Mouse (Mus musculus): ENCODE results near the gene Dmkn. TPM values are rescaled to one million over a fixed set of nuclear protein-coding genes. Genes with fewer than 3 reads are reported as not detected.
"Not testable (repeated sequence)": the region's sequence is repeated elsewhere in the genome, so short reads cannot be mapped to it uniquely, and the experiment has no call there.

Dmkn gene
- polyA plus RNA-seq, 1 experiment from 2014 or later = 3.0 TPM

- Histone ChIP-seq H3K4me1 (replicated peaks) (no peaks in the 10 kb centered on the region), H3K9me3 (no peaks in the 10 kb centered on the region), H3K4me3 (no peak overlapping the region), H3K36me3 (no peaks in the 10 kb centered on the region), H3K9ac (no peak overlapping the region), H3K27me3 (no peaks in the 10 kb centered on the region), H3K27ac (replicated peaks) (no peak overlapping the region), H3K4me2 (no peak overlapping the region)
- 93% methylated on average over 10 of the region's 10 CpGs for WGBS
- no peak for ATAC-seq (ENCODE audit: low FRiP score, low read depth)
Measured at GRCm38 (mm10) chr7:30826660-30827059, 63.1 kb downstream of the Dmkn start.

- not testable (repeated sequence) for H3K36me3 ChIP-seq; H3K9ac ChIP-seq; H3K9me3 ChIP-seq; H3K4me1 ChIP-seq (replicated peaks); H3K27ac ChIP-seq (replicated peaks); H3K4me2 ChIP-seq; H3K27me3 ChIP-seq; H3K4me3 ChIP-seq; ATAC-seq (ENCODE audit: low FRiP score, low read depth)
Measured at GRCm38 (mm10) chr7:30828871-30829270, 65.3 kb downstream of the Dmkn start.

GRCm38 (mm10) chr7:30829428-30829827, 65.9 kb downstream of the Dmkn start:
- H3K27ac ChIP-seq (replicated peaks) = no peak overlapping the region
- 68% methylated on average over 3 of the region's 3 CpGs for WGBS
- no peak overlapping the region for H3K9ac ChIP-seq
- no peaks in the 10 kb centered on the region for H3K4me1 ChIP-seq (replicated peaks)
- H3K4me3 ChIP-seq = no peak overlapping the region
- H3K36me3 ChIP-seq = no peaks in the 10 kb centered on the region
- ATAC-seq (ENCODE audit: low FRiP score, low read depth) = no peak
- H3K4me2 ChIP-seq = no peak overlapping the region
- H3K9me3 ChIP-seq = no peaks in the 10 kb centered on the region
- no peaks in the 10 kb centered on the region for H3K27me3 ChIP-seq

Other genes starting within 250 kb of the Dmkn start
- 101 and 135 TPM in 2 replicates for gene Arhgap33, start 228.7 kb upstream of the Dmkn start, polyA plus RNA-seq (2015; fragmentation: Nextera tagmentation; extraction: Ambion mirVana)
- 11.1 and 13.2 TPM in 2 replicates for gene Hspb6, start 211.6 kb upstream of the Dmkn start, polyA plus RNA-seq (2015; fragmentation: Nextera tagmentation; extraction: Ambion mirVana)
- 8.4 and 9.1 TPM in 2 replicates for gene Proser3, start 211.5 kb upstream of the Dmkn start, polyA plus RNA-seq (2015; fragmentation: Nextera tagmentation; extraction: Ambion mirVana)
- gene Lin37, start 203.9 kb upstream of the Dmkn start, polyA plus RNA-seq (2015; fragmentation: Nextera tagmentation; extraction: Ambion mirVana) = 52.7 and 53.1 TPM in 2 replicates
- gene U2af1l4, start 200.5 kb upstream of the Dmkn start, polyA plus RNA-seq (2015; fragmentation: Nextera tagmentation; extraction: Ambion mirVana) = 89.7 and 92.1 TPM in 2 replicates
- gene Gm49396, start 200.4 kb upstream of the Dmkn start, polyA plus RNA-seq (2015; fragmentation: Nextera tagmentation; extraction: Ambion mirVana) = 15.4 and 17.5 TPM in 2 replicates
- gene Psenen, start 200.1 kb upstream of the Dmkn start, polyA plus RNA-seq (2015; fragmentation: Nextera tagmentation; extraction: Ambion mirVana) = 124 and 134 TPM in 2 replicates
- gene Igflr1, start 198.3 kb upstream of the Dmkn start, polyA plus RNA-seq (2015; fragmentation: Nextera tagmentation; extraction: Ambion mirVana) = 5.5 and 6.0 TPM in 2 replicates
- gene Kmt2b, start 175.0 kb upstream of the Dmkn start, polyA plus RNA-seq (2015; fragmentation: Nextera tagmentation; extraction: Ambion mirVana) = 9.2 and 9.8 TPM in 2 replicates
- 0.10 and 0.37 TPM in 2 replicates for gene Zbtb32, start 164.8 kb upstream of the Dmkn start, polyA plus RNA-seq (2015; fragmentation: Nextera tagmentation; extraction: Ambion mirVana)
- 0.51 and 0.82 TPM in 2 replicates for gene Upk1a, start 150.9 kb upstream of the Dmkn start, polyA plus RNA-seq (2015; fragmentation: Nextera tagmentation; extraction: Ambion mirVana)
- gene Cox6b1, start 137.6 kb upstream of the Dmkn start, polyA plus RNA-seq (2015; fragmentation: Nextera tagmentation; extraction: Ambion mirVana) = 1,185 and 1,301 TPM in 2 replicates
- gene Etv2, start 127.9 kb upstream of the Dmkn start, polyA plus RNA-seq (2015; fragmentation: Nextera tagmentation; extraction: Ambion mirVana) = not detected in 2 replicates
- gene Rbm42, start 113.4 kb upstream of the Dmkn start, polyA plus RNA-seq (2015; fragmentation: Nextera tagmentation; extraction: Ambion mirVana) = 131 and 139 TPM in 2 replicates
- 25.9 and 29.9 TPM in 2 replicates for gene Haus5, start 98.8 kb upstream of the Dmkn start, polyA plus RNA-seq (2015; fragmentation: Nextera tagmentation; extraction: Ambion mirVana)
- gene Pmis2, start 92.2 kb upstream of the Dmkn start, polyA plus RNA-seq (2015; fragmentation: Nextera tagmentation; extraction: Ambion mirVana) = not detected in 2 replicates
- gene 2200002J24Rik, start 64.8 kb upstream of the Dmkn start, polyA plus RNA-seq (2015; fragmentation: Nextera tagmentation; extraction: Ambion mirVana) = not detected in 2 replicates
- 3.1 and 3.3 TPM in 2 replicates for gene Atp4a, start 51.5 kb upstream of the Dmkn start, polyA plus RNA-seq (2015; fragmentation: Nextera tagmentation; extraction: Ambion mirVana)
- 273 and 284 TPM in 2 replicates for gene Tmem147, start 34.2 kb upstream of the Dmkn start, polyA plus RNA-seq (2015; fragmentation: Nextera tagmentation; extraction: Ambion mirVana)
- gene Gapdhs, start 20.1 kb upstream of the Dmkn start, polyA plus RNA-seq (2015; fragmentation: Nextera tagmentation; extraction: Ambion mirVana) = 0.79 and 1.4 TPM in 2 replicates
- 2.2 TPM in 2 replicates for gene Sbsn, start 12.3 kb upstream of the Dmkn start, polyA plus RNA-seq (2015; fragmentation: Nextera tagmentation; extraction: Ambion mirVana)
- 0.52 and 2.8 TPM in 2 replicates for gene Krtdap, start 24.1 kb downstream of the Dmkn start, polyA plus RNA-seq (2015; fragmentation: Nextera tagmentation; extraction: Ambion mirVana)
- 0.21 TPM in 1 of 2 replicates, not detected in the other for gene Ffar2, start 60.0 kb downstream of the Dmkn start, polyA plus RNA-seq (2015; fragmentation: Nextera tagmentation; extraction: Ambion mirVana)
- 0.13 TPM in 1 of 2 replicates, not detected in the other for gene Ffar3, start 92.4 kb downstream of the Dmkn start, polyA plus RNA-seq (2015; fragmentation: Nextera tagmentation; extraction: Ambion mirVana)
- gene Ffar1, start 97.8 kb downstream of the Dmkn start, polyA plus RNA-seq (2015; fragmentation: Nextera tagmentation; extraction: Ambion mirVana) = not detected in 2 replicates
- 0.35 TPM in 1 of 2 replicates, not detected in the other for gene Cd22, start 116.6 kb downstream of the Dmkn start, polyA plus RNA-seq (2015; fragmentation: Nextera tagmentation; extraction: Ambion mirVana)
- 4.1 and 5.0 TPM in 2 replicates for gene Mag, start 151.1 kb downstream of the Dmkn start, polyA plus RNA-seq (2015; fragmentation: Nextera tagmentation; extraction: Ambion mirVana)
- not detected in 2 replicates for gene Hamp2, start 160.9 kb downstream of the Dmkn start, polyA plus RNA-seq (2015; fragmentation: Nextera tagmentation; extraction: Ambion mirVana)
- not detected in 2 replicates for gene Hamp, start 180.3 kb downstream of the Dmkn start, polyA plus RNA-seq (2015; fragmentation: Nextera tagmentation; extraction: Ambion mirVana)
- gene Usf2, start 193.0 kb downstream of the Dmkn start, polyA plus RNA-seq (2015; fragmentation: Nextera tagmentation; extraction: Ambion mirVana) = 27.3 and 29.3 TPM in 2 replicates
- gene Lsr, start 209.7 kb downstream of the Dmkn start, polyA plus RNA-seq (2015; fragmentation: Nextera tagmentation; extraction: Ambion mirVana) = 24.3 and 24.4 TPM in 2 replicates
- 0.69 and 1.1 TPM in 2 replicates for gene Fam187b, start 210.0 kb downstream of the Dmkn start, polyA plus RNA-seq (2015; fragmentation: Nextera tagmentation; extraction: Ambion mirVana)

Measured in hindbrain, embryonic 15.5 days (tissue).